Mouse (Mus musculus) left cerebral cortex, adult 18-20 months (tissue): ENCODE results near the gene Abhd17a. TPM values are rescaled to one million over a fixed set of nuclear protein-coding genes. Genes with fewer than 3 reads are reported as not detected.

ENCODE experiments used
- DNase-seq, 2 experiments: peaks; one replicate each; pipeline ENCODE4 v3.0.0; 2021 to 2022; ENCODE audit warnings: low spot score in 2 of 2, mixed read lengths in 1 of 2
- total RNA-seq, 2 experiments: library from RNA; stranded (reverse); gene quantifications; 2 replicates each; pipeline ENCODE4 v1.2.3; 2021

Abhd17a gene
- total RNA-seq, 2 experiments from 2014 or later, result 179 to 185 TPM

- peak; percentile 91 to 95 for DNase-seq
Measured at GRCm38 (mm10) chr10:80577195-80578130, 12.7 kb downstream of the Abhd17a start, which contains the start of gene Klf16. TSS of gene Klf16 (minus strand) at chr10:80577321.

DNA sequence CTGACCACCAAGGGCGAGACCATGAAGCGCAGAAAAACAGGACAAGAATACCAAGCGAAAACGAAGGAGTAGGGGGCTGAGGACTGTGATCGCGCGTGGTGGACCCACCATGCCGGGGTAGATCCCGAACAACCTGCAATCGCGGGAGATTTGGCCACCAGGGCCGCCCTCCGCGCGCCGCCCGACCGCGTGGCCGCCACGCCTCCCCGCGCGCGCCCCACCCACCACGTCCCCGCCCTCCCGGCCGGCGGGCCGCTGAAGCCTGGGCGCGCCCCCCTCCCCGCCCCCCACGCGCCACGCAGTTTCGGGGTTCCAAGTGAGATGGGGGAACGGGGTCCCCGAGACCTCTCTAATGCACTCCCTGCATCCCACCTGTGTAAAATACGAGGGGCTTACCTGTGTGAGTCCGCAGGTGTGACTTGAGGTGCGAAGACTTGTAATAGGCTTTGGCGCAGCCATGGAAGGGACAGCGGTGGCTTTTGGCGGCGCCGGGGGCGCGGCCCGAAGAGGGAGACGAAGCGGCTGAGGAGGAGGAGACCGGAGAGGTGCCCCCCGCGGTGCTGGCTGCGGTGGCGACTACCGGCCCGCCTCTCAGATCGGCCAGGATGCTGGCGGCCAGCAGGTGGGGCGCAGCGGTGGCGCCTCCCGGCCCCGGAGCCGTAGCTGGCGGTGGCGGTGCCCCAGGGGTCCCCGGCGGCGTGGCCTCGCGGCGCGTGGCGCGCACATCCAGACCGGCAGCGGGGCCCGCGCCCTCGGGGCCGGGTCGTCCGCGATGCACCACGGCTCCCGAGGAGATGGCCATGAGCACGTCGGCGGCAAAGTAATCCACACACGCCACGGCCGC lies 13.6 kb downstream of the Abhd17a start:
- DNase-seq, result peak; percentile 61 to 63

DNA sequence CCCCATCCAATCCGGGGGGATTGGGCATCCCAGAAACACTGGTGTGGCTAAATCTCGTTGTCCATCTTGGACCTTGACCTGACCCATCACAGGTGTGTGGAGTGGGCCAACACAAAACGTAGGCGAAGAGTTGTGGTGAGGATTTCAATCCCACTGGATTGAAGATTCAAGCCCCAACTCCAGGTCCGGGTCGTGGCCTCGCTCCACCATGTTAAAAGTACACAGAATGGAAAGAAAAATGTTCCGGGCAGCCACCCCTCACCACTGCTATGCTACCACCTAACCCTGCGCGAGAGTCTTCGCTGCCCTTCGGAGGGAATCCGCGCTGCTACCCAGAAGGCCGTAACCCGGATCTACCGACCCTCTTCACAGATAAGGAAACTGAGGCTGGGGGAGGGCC lies 14.2 kb downstream of the Abhd17a start:
- no peak for DNase-seq

- DNase-seq, result no peak
Measured at GRCm38 (mm10) chr10:80574896-80575295, 15.2 kb downstream of the Abhd17a start.

DNA sequence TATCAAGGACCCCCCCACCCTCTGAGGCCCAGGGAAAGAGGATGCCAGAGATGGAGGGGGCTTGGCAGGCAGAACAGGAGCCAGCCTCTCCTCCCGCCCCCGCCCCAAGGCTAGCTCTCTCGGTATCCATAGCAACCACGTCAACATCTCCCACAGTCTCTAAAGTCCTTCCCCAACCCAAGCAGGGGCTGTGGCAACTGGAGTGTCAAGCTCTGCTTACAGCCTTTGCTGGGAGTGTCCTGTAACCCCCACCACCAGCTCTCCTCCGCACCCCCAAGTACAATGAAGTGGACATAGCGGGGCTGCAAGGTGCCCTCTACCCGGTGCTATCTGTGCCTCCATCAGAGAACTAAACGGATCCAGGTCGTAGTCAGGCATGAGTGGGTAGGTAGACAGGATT lies 16.2 kb downstream of the Abhd17a start:
- peak; percentile 47 to 63 for DNase-seq

DNA sequence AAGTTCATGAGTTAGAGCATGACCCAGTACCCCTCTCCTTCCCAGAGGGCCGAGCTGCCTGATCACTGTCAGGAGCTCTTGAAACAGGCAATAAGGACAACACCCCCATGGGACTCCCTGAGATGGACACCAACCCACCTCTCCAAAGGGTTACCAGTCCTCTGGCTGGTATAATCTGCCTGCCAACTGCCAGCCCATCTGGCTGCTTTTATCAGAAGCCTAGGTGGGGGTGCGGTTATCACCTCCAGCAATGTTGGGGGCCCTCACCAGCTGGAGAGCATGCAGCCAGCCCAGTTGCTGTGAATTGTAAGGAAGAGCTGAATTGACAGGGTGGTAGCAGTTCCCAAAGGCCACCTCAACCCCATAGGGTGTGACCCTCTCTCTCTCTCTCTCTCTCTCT lies 17.7 kb downstream of the Abhd17a start:
- DNase-seq, result no peak

- no peak for DNase-seq
Measured at GRCm38 (mm10) chr10:80570871-80571836, 19.0 kb downstream of the Abhd17a start.

- DNase-seq, result no peak
Measured at GRCm38 (mm10) chr10:80570419-80570818, 19.7 kb downstream of the Abhd17a start.

- DNase-seq, result no peak
Measured at GRCm38 (mm10) chr10:80569664-80570066, 20.5 kb downstream of the Abhd17a start.

GRCm38 (mm10) chr10:80568876-80569275 lies 21.3 kb downstream of the Abhd17a start:
- DNase-seq, result no peak

- DNase-seq, result peak; percentile 91 to 98
Measured at GRCm38 (mm10) chr10:80566375-80567092, 23.6 kb downstream of the Abhd17a start.

DNA sequence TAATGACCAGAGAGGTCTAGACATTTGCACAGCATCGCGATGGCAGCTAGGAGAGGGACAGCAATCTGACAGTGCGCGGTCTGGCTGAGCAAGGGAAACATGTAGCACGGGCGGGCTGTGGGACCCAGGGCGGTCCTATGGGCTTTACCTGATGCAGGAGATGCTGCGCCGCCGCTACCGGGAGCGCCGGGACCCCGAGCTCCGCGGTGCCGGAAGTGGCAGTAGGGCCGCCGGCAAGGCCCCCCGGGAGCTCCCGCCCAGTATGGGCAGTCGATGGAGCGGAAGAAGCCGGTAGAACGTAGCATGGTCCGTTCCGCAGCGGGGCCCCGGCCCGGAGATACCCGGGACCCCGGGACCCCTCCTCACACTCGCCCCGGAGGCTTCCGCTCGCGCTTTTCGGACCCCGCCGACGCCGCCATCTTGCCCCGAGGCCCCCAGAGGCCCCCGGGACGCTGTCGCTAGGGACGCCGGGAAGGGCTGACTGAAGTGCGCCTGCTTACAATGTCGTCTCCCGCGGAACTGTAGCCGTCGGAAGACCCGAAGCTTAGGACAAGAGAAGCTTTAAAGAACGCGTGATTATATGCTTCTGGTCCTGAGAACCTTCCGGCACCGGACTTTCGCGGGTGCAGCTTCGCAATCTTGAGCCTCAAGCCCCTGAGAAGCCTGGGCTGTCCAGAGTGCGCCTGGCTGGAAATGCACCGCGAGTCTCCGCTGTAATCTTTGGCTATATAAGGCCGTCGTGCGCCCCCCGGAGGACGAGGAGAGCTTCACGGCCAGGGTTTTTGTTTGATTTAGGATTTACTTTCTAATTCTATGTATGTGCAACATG lies 28.8 kb downstream of the Abhd17a start, which contains the start of gene Rexo1:
TSS of gene Rexo1 (minus strand) at position 445 of the 829 bp plus-strand sequence.
- DNase-seq, result peak; percentile 92 to 94

- no peak for DNase-seq
Measured at GRCm38 (mm10) chr10:80560621-80561020, 29.5 kb downstream of the Abhd17a start.

DNA sequence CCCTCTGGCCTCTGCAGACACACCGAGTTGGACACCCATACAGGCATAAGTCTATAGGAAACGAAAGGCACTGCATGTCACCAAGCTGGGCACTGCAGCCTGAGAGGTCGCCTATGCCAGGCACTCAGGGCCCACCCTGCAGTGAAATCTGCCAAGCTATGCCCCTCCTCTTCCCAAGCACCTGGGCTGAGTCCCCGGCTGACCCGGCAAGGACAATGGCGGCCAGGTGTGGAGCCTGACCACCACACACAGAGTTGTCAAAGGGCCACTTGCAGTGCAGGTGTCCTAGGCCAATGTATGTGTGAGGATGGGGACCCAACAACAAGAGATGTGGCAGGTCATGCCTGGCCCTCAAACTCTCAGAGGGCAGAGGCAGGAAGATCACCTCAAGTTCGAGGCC lies 30.7 kb downstream of the Abhd17a start:
- no peak for DNase-seq

GRCm38 (mm10) chr10:80557346-80557965 lies 32.7 kb downstream of the Abhd17a start:
- DNase-seq, result peak; percentile 69 to 87

DNA sequence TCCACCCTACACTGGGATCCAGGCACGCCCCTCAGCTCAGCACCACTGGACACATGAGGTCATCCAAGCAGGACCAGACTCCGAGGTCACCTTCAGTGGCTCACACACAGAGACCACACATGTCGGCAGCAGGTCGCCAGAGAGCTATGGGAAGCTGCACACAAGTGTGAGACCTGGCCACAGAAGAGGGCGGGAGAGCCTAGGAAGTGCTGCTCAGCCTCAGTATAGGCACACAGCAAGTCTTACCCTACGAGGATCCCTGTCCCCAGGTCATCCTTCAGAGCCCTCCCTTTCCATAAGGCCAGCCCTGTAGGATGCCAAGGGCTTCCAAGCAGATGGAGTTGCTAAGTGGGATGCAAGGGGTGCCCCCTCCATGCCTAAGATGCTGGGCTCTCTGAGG lies 36.1 kb downstream of the Abhd17a start:
- no peak for DNase-seq

- DNase-seq, result no peak
Measured at GRCm38 (mm10) chr10:80553575-80553974, 36.6 kb downstream of the Abhd17a start.

- DNase-seq, result no peak
Measured at GRCm38 (mm10) chr10:80552364-80552763, 37.8 kb downstream of the Abhd17a start.
